Mouse (Mus musculus): ENCODE measurements at regions not wholly inside any gene's neighbourhood (a gene's known extent, or its start where the extent isn't known, plus 50 kb on each side); places are given as distances from the start of the nearest gene placed in this dataset.

DNA sequence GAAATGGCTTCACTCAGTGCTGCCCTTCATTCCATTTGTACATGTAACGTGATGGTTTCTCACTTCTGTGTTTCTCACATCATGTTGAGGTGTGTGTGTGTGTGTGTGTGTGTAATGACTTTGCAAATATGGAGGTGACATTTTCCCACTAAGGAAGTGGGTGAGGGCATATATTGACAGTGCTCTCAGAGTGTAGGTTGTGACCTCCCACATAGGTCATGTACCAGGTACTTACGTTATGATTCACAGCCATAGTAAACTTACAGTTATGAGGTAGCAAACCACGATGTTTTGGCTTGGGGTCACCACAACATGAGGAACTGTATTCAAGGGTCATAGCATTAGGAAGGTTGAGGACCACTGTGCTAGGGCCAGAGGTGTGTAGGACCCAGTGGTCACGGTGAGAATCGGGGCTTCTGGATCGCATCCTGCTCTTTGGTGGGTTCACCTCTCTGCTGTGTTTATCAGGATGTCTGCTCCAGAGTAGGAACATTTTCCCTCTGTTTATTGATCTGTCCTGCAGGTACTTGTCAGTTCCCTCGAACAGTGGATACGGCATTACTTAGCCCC lies 238.7 kb upstream of the Cxcr4 start:
- intact Hi-C loops (cut with DNase I) = loop anchor here (10.0 kb wide), 1 partner anchor 546 kb away; no protein-coding TSS in a partner anchor

GRCm38 (mm10) chr1:128829536-128829935 lies 237.4 kb upstream of the Cxcr4 start:
- intact Hi-C loops (cut with DNase I) = no loop called here

DNA sequence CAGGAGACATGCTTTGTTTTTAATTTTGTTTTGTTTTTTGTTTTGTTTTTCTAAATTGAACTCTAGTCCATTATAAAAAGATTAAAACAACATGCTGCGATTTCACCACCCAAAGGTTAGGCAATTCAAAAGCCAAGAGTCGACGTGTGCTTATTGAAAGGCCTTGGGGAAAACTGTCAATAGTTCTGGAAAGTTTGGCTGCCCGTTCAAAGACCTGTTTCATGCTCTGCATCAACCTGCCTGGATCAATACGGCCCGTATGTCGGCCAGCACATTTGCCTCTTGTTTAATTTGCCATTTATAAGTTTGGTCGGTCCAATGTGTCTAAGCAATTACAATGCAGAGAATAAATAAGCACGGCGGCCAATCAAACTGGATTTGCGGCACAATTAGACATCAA lies 234.3 kb upstream of the Cxcr4 start:
- intact Hi-C loops (cut with DNase I) = no loop called here

DNA sequence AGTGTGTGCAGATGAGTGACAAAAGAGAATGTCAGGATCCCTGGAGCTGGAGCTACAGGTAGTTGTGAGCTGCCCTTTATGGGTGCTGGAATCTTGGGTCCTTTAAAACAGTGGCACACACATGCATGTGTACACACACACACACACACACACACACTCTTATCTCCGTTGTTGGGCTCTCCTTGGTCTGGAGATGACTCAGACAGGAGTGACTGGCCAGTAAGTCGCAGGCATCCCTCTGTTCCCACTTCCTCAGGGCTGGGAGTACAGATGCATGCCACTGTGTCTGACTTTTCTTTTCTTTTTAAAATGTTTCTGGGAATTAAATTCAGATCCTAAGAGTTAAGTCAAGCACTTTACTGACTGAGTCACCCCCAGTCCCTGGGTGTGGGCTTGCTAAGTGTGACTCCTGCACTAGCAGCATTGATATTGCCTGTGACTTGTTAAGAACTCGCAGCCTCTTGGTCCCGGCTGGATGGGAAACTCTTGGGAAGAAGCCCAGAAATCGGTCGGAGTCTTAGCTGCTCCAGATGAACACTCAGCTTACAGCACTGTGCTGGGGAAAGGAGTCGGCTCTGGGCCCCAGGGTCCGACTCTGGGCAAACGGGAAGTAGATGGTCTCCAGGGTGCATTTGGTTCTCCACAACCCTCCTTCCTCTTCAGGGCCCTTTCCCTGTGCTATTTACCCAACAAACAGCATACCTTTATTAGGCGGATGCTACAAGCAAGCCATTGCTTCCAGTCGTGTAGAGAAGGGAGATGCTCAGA lies 233.0 kb upstream of the Cxcr4 start:
- intact Hi-C loops (cut with DNase I) = loop anchor here (5.0 kb wide), 2 partner anchors 233 to 453 kb away; partner anchors contain the start of gene Cxcr4

DNA sequence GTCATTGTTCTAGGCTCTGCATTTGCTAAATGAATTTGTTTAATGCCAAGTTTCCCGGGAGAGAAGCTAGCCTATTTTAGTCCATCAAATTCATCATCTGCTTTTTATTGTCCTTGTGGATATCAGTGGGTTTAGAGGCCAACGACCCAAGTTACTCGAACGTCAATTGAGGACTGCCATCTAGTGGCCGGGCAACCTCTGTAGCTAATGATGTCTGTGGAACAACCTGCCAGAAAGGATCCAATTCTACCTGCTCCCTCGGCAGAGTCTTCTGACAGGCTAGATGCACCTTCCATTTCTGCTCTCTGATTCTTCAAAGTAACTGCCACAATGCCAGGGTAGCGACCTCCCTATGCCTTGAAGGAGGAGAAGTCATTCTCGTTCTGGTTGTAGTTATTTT lies 232.1 kb upstream of the Cxcr4 start:
- intact Hi-C loops (cut with DNase I) = loop anchor here (5.0 kb wide), 2 partner anchors 232 to 452 kb away; partner anchors contain the start of gene Cxcr4

GRCm38 (mm10) chr1:128821991-128822390 lies 229.9 kb upstream of the Cxcr4 start:
- intact Hi-C loops (cut with DNase I) = loop anchor here (5.0 kb wide), 2 partner anchors 230 to 450 kb away; partner anchors contain the start of gene Cxcr4

DNA sequence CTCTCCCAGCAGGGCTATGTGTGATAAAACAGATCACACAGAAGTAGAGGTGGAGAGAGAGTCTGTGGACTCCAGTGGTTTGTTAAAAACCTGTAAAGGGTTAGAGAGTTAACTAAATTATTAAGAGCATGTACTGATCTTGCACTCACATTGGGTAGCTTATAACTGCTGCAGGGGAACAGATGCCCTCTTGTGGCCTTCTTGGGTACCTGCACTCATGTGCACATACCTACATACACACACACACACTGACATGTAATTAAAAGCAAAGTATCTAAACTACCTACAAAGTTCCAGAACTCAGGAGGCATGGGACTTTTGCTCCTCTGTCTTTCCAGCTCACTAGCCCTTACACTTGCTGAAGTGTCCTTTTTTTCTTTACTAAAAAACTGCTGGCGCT lies 228.4 kb upstream of the Cxcr4 start:
- intact Hi-C loops (cut with DNase I) = loop anchor here (5.0 kb wide), 2 partner anchors 228 to 448 kb away; partner anchors contain the start of gene Cxcr4

DNA sequence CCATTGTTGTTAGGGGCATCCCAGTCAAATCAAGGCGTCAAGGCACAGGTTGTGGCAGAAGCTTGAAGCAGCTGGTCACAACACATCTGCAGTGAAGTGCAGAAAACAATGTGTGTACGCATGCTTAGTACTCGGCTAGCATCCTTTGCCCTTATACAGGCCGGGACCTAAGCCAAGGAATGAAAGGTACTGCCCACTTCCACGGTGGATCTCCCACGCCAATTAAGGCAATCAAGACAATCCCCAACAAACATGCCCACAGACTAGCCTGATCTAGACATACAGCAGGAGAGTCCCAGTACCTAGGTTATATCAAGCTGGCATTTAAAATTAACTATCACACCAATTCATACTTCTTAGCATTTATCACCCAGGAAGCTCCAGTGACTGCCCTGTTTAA lies 227.5 kb upstream of the Cxcr4 start:
- intact Hi-C loops (cut with DNase I) = loop anchor here (5.0 kb wide), 2 partner anchors 227 to 447 kb away; partner anchors contain the start of gene Cxcr4

GRCm38 (mm10) chr1:128813379-128813778 lies 221.3 kb upstream of the Cxcr4 start:
- intact Hi-C loops (cut with DNase I) = no loop called here

DNA sequence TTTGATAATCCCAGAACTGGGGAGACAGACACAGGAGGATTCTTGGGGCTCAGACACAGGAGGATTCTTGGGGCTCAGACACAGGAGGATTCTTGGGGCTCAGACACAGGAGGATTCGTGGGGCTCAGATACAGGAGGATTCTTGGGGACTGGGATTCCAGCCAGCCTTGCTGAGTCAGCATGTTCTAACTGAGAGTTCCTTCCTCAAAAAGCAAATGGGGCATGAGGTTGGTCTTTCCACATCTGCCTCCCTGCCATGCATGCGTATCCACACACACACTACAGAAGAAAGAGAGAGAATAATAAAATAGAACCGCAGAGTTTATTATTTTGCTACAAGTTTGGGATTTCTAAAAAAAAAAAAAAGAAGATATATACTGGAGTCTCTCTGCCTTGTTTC lies 218.8 kb upstream of the Cxcr4 start:
- intact Hi-C loops (cut with DNase I) = no loop called here

DNA sequence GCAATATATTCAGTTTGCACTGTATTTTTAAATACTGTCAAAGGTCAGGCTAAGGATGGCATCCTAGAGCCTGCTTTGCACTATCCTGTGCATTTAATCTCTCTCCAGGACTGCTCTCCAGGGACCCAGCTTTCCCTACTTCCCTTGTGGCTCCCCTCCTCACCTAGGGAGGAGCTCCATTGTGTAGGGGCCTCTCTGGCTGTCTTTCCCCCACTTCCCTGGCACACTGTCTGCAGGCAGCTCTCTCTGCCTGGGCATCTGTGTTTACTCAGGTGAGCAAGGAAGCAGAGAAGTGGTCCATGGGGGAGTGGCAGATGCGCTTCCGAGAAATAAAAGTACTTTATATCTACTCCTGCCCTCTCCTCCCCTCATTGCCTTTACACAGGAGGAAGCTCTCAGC lies 218.0 kb upstream of the Cxcr4 start:
- intact Hi-C loops (cut with DNase I) = no loop called here

DNA sequence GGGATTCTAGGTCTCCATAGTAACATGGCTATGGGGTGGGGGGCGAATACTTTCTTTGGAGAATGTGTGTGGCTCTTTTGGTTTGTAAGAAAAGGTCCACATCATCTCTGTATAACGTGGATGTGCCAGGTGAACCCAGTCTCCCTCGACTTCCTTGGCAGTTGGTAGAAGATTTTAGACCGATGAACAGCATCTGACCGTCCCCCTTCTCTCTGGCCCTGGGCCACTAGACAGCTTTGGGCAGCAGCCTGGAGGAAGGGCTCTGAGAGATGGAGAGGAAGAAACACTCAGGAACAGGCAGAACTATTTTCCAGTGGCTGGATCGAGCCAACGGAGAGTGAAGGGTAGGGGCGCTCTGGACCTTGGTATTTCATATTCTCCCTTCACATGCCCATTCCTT lies 217.5 kb upstream of the Cxcr4 start:
- intact Hi-C loops (cut with DNase I) = no loop called here

- intact Hi-C loops (cut with DNase I) = no loop called here
These were observed 216.5 kb upstream of the Cxcr4 start for GRCm38 (mm10) chr1:128808599-128808998.

- intact Hi-C loops (cut with DNase I) = no loop called here
These were observed 213.9 kb upstream of the Cxcr4 start for GRCm38 (mm10) chr1:128805687-128806653.

GRCm38 (mm10) chr1:128803433-128804060 lies 211.5 kb upstream of the Cxcr4 start:
- intact Hi-C loops (cut with DNase I) = no loop called here

GRCm38 (mm10) chr1:128803058-128803432 lies 211.0 kb upstream of the Cxcr4 start:
- intact Hi-C loops (cut with DNase I) = no loop called here

DNA sequence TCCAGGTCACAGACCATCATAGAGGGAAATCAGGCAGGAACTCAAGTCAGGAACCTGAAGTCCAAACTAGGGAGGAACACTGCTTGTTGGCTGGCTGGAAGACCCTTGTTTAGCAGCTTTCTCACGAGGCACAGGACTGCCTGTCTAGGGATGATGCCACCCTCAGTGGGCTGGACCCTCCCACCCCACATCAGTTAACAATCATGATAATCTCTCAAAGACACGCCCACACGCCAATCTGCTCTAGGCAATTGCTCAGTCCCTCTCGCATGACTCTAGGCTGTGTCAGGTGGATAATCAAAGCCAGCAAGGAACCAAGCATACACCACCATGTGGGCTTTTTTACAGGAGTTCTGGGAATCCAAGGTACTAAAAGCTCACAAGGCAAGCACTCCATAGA lies 206.6 kb upstream of the Cxcr4 start:
- intact Hi-C loops (cut with DNase I) = no loop called here

GRCm38 (mm10) chr1:128795654-128796053 lies 203.6 kb upstream of the Cxcr4 start:
- intact Hi-C loops (cut with DNase I) = no loop called here

- intact Hi-C loops (cut with DNase I) = no loop called here
These were observed 198.8 kb upstream of the Cxcr4 start for GRCm38 (mm10) chr1:128790881-128791280.

DNA sequence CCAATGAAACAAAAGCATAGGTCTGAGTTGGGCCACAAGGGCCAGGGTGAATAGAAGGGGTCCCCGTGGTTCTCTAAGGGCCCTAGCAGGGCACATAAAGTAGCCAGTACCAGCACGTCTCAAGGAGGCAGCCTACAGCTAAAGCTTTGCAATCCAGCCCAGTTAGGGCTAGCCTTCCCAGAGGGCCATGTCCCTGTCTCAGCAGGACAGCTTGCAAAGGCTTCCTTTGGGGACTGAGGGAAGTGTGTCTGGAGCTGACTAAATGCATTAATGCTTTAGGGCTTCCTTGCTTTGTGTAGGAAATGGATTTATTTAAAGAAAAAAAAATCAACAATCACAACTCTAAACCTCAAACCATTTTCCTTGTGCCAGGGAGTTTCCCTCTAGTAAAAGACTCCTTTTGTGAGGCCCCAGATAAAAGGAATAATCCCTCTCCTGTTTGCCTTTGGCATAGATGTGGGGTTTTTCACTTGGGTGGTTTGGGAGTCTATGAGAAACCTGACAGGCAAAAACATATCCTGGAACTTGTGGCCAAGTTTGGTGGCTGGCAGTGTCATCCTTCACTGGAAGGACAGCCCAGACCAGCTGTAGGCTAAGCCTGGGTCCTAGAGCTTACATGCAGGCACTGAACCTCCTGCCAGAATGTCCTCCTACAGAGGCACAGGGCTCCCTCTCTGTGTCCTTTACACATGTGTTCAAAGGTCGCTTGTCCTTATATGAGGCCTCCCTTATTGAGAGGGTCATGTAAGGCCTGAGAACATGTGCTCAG lies 197.7 kb upstream of the Cxcr4 start:
- intact Hi-C loops (cut with DNase I) = no loop called here
